Mouse (Mus musculus): Measurements from ENCODE around the gene Frem1.

Frem1 gene

DNA sequence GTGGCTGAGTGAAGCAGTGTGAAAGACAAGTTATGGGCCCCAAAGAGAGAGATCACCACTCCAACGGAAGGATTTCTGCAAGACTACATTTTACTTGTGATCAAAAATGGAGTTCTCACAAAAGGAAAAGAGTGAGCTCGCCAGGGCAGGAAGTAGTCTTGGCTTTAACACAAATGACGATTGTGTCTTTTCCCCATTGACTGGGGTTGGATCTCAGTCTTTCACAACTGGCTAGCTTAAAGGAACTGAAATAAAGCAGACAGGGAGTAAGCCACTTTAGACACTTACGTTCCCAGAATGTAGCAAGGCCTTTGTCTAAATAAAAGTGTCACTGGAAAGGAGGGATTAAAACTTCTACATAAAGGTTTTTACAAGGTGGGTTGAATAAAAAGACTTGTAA is 185.0 kb downstream of the Frem1 start:
- DNase-seq: no peak

GRCm38 (mm10) chr4:82864974-82865699 is 187.0 kb downstream of the Frem1 start:
- no peak for DNase-seq

- DNase-seq: no peak
Measured at GRCm38 (mm10) chr4:82863316-82863715, 188.8 kb downstream of the Frem1 start.

DNA sequence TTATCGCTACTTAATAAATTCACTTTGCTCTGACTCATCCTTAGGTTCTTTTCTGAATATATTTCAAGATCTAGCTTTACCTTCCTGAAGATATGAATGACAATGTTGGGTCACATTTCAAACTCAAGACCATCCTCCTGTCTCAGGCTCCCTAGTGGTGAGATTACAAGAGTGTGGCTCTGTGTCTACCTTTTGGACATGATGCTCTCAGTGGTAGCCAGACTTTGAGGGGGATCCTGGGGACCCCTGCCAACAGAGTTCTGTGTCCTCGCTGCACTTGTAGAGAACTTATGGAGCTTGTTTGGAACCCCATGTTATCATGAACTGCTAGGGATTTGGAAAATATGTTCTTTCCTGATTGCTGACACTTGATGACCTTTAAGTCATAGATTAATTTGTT is 190.7 kb downstream of the Frem1 start:
- DNase-seq: no peak

GRCm38 (mm10) chr4:82860566-82860965 is 191.6 kb downstream of the Frem1 start:
- no peak for DNase-seq

GRCm38 (mm10) chr4:82859131-82860125 is 192.7 kb downstream of the Frem1 start, which contains the start of gene Zdhhc21:
TSS of gene Zdhhc21 (minus strand) at chr4:82859958.
- peak; percentile 87 to 91 for DNase-seq

GRCm38 (mm10) chr4:82858431-82859010 is 193.6 kb downstream of the Frem1 start:
- DNase-seq: no peak

GRCm38 (mm10) chr4:82856986-82857385 is 195.2 kb downstream of the Frem1 start:
- no peak for DNase-seq

GRCm38 (mm10) chr4:82853809-82854208 is 198.3 kb downstream of the Frem1 start:
- DNase-seq: no peak

- no peak for DNase-seq
Measured at GRCm38 (mm10) chr4:82848552-82849234, 203.4 kb downstream of the Frem1 start.
